8 mouse cellular contexts compared by ENCODE assay signal in genomic region chr13:37731914-37732693, GRCm38 (mm10). TPM values are rescaled to one million over a fixed set of nuclear protein-coding genes. Genes with fewer than 3 reads are reported as not detected.
DNase-seq lines count a peak whose midpoint lies in the region.
"Had no signal": no experiment of that assay in that cellular context is flagged by ENCODE, and none has a peak within 500 bp of the region (broad histone marks: within the 10 kb centered on the region; RNA-seq: fewer than 3 reads in every experiment).

No protein-coding gene starts in this region.

- peak; percentile 72 for DNase-seq in adrenal gland, adult 2 months
- DNase-seq in adrenal gland, postnatal 14 days, result peak; percentile 58
- DNase-seq in liver, result peak; percentile 20
- DNase-seq in lung, postnatal 10 days, result peak; percentile 43
- DNase-seq in cerebellum, postnatal 14 days, result no peak
- no peak for DNase-seq in right cerebral cortex, postnatal 14 days
- no peak for DNase-seq in cerebellum, postnatal 4 days (ENCODE audit: low spot score in 2 of 2)
- DNase-seq: cerebellum, adult 18-20 months had no signal

RNA-seq across cellular contexts. Expression of gene Rreb1, which starts 46.1 kb away (rescaled TPM):
- 10 to 100 TPM; 51.5 to 57.6 TPM for total RNA-seq in adrenal gland, adult 2 months (2021)
- polyA plus RNA-seq in adrenal gland, adult 2 months (2012; rRNA removed), result 28.9 and 40.9 TPM in 2 replicates
- 61.9 and 67.6 TPM in 2 replicates for total RNA-seq in adrenal gland, postnatal 14 days (2021)

Comparison
In these comparisons a context has a peak if more than half of its experiments do, and no peak if none do; other contexts are left out.
1. DNase-seq: peak in adrenal gland, adult 2 months (single experiment), adrenal gland, postnatal 14 days (single experiment), liver (single experiment) and lung, postnatal 10 days (single experiment); none in cerebellum, postnatal 14 days (0 of 2), right cerebral cortex, postnatal 14 days (single experiment) and cerebellum, postnatal 4 days (0 of 2).